Mouse (Mus musculus) heart, embryonic 16.5 days (tissue): ENCODE data around the gene Ubr4. TPM values are rescaled to one million over a fixed set of nuclear protein-coding genes. Genes with fewer than 3 reads are reported as not detected.
"Not testable (repeated sequence)": the region's sequence is repeated elsewhere in the genome, so short reads cannot be mapped to it uniquely, and the experiment has no call there.

Source experiments
- ATAC-seq: fragments of 200-750 bp; cut with Nextera tagmentation; replicated peaks from 2 replicates; pipeline ENCODE4 v1.8.0; 2017; ENCODE audit warnings: moderate number of reproducible peaks; ENCODE audit not compliant: insufficient read depth, low FRiP score; ENCODE audit errors: extremely low read depth
- H3K27ac ChIP-seq: fragments of 300-500 bp; sonication (generic); 2 replicates; pipeline ENCODE4 v1.5.1; 2014; ENCODE audit warnings: mild to moderate bottlenecking, low read length, control low read depth, moderate library complexity
- H3K27me3 ChIP-seq: fragments of 300-500 bp; sonication (generic); 2 replicates; pipeline ENCODE4 v1.6.1; 2014; ENCODE audit warnings: low read length, mixed read lengths; ENCODE audit not compliant: control insufficient read depth, insufficient read depth
- H3K36me3 ChIP-seq: fragments of 300-500 bp; sonication (generic); 2 replicates; pipeline ENCODE4 v1.6.1; 2014; ENCODE audit not compliant: control insufficient read depth, insufficient read depth
- H3K4me1 ChIP-seq: fragments of 300-500 bp; sonication (generic); 2 replicates; pipeline ENCODE4 v1.6.1; 2014; ENCODE audit warnings: low read length, mixed read lengths; ENCODE audit not compliant: control insufficient read depth, insufficient read depth
- H3K4me2 ChIP-seq: fragments of 300-500 bp; sonication (generic); 2 replicates; pipeline ENCODE4 v1.6.1; 2014; ENCODE audit warnings: low read depth, mild to moderate bottlenecking, control low read depth, low read length
- H3K4me3 ChIP-seq: fragments of 300-500 bp; sonication (generic); 2 replicates; pipeline ENCODE4 v1.5.1; 2014; ENCODE audit warnings: mild to moderate bottlenecking, control low read depth, low read length
- H3K9ac ChIP-seq: fragments of 300-500 bp; sonication (generic); 2 replicates; pipeline ENCODE4 v1.6.1; 2014; ENCODE audit warnings: low read length, control low read depth
- H3K9me3 ChIP-seq: fragments of 300-500 bp; sonication (generic); replicated peaks from 2 replicates; pipeline ENCODE4 v1.6.1; 2016; ENCODE audit warnings: low read length; ENCODE audit not compliant: control insufficient read depth
- WGBS: fragments of 180-500 bp; shearing (Covaris S2); extraction: QIAGEN DNeasy Blood & Tissue Kit; methylation state at CpG from one replicate; pipeline ENCODE4 v1.1.7; 2014; 5-methylcytosine and 5-hydroxymethylcytosine counted together
- polyA plus RNA-seq: library from polyadenylated mRNA; unstranded; fragments of >200 nt; fragmentation: Nextera tagmentation; extraction: Ambion mirVana; gene quantifications from 2 replicates; pipeline ENCODE4 v1.2.1, GENCODE M21; 2015

The Ubr4 gene
- polyA plus RNA-seq, 1 experiment from 2014 or later: 58.0 TPM

GRCm38 (mm10) chr4:139519221-139519620 lies 166.8 kb downstream of the Ubr4 start:
- Histone ChIP-seq H3K4me2 (no peak overlapping the region), H3K9me3 (no peaks in the 10 kb centered on the region), H3K36me3 (no peaks in the 10 kb centered on the region), H3K4me1 (no peaks in the 10 kb centered on the region), H3K4me3 (no peak overlapping the region), H3K9ac (no peak overlapping the region), H3K27ac (no peak overlapping the region), H3K27me3 (no peaks in the 10 kb centered on the region)
- no peak for ATAC-seq
- WGBS: 57% methylated on average over 6 of the region's 6 CpGs

DNA sequence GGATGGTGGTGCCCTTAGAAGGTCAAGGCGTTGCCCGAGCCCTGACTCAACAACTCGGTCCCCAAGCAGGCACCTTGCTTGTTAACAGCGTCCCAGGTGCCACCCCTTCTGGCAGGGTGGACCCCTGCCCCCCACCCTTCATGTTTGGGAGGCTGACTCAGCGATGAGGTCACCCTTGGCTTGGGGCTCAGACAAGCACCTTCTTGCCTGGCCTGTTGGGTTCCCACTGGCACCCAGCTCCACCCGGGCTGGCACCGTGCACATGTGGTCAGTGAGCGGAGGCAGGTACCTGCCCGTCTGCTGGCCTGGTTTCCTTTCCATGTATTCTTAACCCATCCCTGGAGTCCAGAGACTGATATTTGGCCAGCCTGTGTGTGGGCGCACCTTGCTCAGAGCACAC lies 169.5 kb downstream of the Ubr4 start:
- Histone ChIP-seq H3K36me3 (no peaks in the 10 kb centered on the region), H3K4me1 (no peaks in the 10 kb centered on the region), H3K4me3 (no peak overlapping the region), H3K27ac (no peak overlapping the region), H3K9ac (no peak overlapping the region), H3K9me3 (no peaks in the 10 kb centered on the region), H3K27me3 (no peaks in the 10 kb centered on the region), H3K4me2 (no peak overlapping the region)
- no peak for ATAC-seq
- 75% methylated on average over 10 of the region's 10 CpGs for WGBS

- H3K4me2 ChIP-seq: no peak overlapping the region
- H3K27me3 ChIP-seq: no peaks in the 10 kb centered on the region
- no peak overlapping the region for H3K4me3 ChIP-seq
- no peaks in the 10 kb centered on the region for H3K9me3 ChIP-seq
- WGBS: 70% methylated on average over 12 of the region's 12 CpGs
- no peak for ATAC-seq
- no peaks in the 10 kb centered on the region for H3K36me3 ChIP-seq
- H3K27ac ChIP-seq: no peak overlapping the region
- no peaks in the 10 kb centered on the region for H3K4me1 ChIP-seq
- no peak overlapping the region for H3K9ac ChIP-seq
These were observed 174.1 kb downstream of the Ubr4 start for GRCm38 (mm10) chr4:139526475-139526874.

DNA sequence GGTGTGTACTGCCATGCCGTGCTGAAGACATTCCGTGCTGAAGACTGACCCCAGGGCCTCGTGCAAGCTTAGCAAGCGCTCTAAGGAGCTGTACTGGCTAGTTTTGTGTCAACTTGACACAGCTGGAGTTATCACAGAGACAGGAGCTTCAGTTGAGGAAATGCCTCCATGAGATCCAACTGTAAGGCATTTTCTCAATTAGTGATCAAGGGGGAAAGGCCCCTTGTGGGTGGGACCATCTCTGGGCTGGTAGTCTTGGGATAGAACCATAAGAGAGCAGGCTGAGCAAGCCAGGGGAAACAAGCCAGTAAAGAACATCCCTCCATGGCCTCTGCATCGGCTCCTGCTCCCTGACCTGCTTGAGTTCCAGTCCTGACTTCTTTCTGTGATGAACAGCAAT lies 177.8 kb downstream of the Ubr4 start, which contains the start of gene Iffo2:
Gene Iffo2 (plus strand): TSS at position 301 of the 400 bp plus-strand sequence.
- not testable (repeated sequence) for ATAC-seq, H3K4me2 ChIP-seq, H3K4me3 ChIP-seq, H3K27ac ChIP-seq, H3K9ac ChIP-seq, H3K4me1 ChIP-seq, H3K36me3 ChIP-seq, H3K9me3 ChIP-seq, H3K27me3 ChIP-seq
- WGBS: 80% methylated on average over 5 of the region's 5 CpGs

- H3K9ac ChIP-seq: no peak overlapping the region
- 82% methylated on average over 10 of the region's 10 CpGs for WGBS
These were observed 179.7 kb downstream of the Ubr4 start for GRCm38 (mm10) chr4:139532081-139532480.

DNA sequence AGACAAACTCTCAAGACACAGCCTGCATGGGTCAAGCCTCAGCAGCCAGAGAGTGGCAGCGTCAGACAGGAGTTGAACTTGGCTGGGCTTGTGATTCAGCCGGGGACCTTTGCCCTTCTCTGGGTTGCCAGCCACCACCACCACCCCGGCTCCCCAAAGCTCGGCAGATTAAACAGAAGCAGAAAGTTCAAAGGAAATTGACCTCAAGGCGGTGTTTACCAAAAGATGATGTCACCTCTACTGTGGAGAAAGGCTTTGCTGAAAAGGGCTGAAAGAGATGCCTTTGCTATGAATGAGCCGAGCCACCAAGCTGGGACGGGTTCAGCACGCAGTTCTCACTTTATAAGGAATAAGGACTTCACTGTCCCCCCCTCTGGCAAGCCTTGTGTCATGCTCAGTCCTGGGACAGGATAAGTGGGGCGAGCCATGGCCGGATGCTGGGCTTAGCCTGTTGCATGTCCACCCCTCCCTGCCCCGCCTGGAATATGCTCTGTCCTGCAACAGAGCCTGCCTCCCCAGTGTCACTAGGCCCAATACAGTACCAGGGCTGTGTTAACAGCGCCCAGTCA lies 182.8 kb downstream of the Ubr4 start:
- H3K4me1 ChIP-seq: peaks cover 4% of the 10 kb centered on the region
- no peaks in the 10 kb centered on the region for H3K36me3 ChIP-seq
- no peaks in the 10 kb centered on the region for H3K27me3 ChIP-seq
- peaks cover 2% of the 10 kb centered on the region; the same call in 1 of the 2 replicates for H3K9me3 ChIP-seq
- no peak overlapping the region for H3K4me2 ChIP-seq
- H3K27ac ChIP-seq: peak overlapping the region; percentile 64
- peak; percentile 78 for ATAC-seq
- 37% methylated on average over 12 of the region's 12 CpGs for WGBS
- no peak overlapping the region for H3K4me3 ChIP-seq
- H3K9ac ChIP-seq: no peak overlapping the region

More at GRCm38 (mm10) chr4:139532081-139532480, 179.7 kb downstream of the Ubr4 start:
- H3K27ac ChIP-seq: no peak overlapping the region
- H3K4me1 ChIP-seq: peaks cover 4% of the 10 kb centered on the region
- H3K4me2 ChIP-seq: no peak overlapping the region
- ATAC-seq: no peak
- H3K4me3 ChIP-seq: no peak overlapping the region
- H3K9me3 ChIP-seq: no peaks in the 10 kb centered on the region
- H3K27me3 ChIP-seq: no peaks in the 10 kb centered on the region
- no peaks in the 10 kb centered on the region for H3K36me3 ChIP-seq

- Histone ChIP-seq H3K9me3 (peaks cover 2% of the 10 kb centered on the region; the same call in 1 of the 2 replicates), H3K4me3 (no peak overlapping the region), H3K27ac (peak overlapping the region; percentile 64), H3K9ac (0 out of 2 replicates have a peak overlapping the region, but pooled peaks have one; percentile 33), H3K27me3 (no peaks in the 10 kb centered on the region), H3K4me1 (peaks cover 4% of the 10 kb centered on the region), H3K36me3 (no peaks in the 10 kb centered on the region), H3K4me2 (no peak overlapping the region)
- 57% methylated on average over 7 of the region's 7 CpGs for WGBS
- ATAC-seq: no peak; the same call in 1 of the 2 replicates
These were observed 183.3 kb downstream of the Ubr4 start for GRCm38 (mm10) chr4:139535719-139536118.

- Histone ChIP-seq H3K9me3 (peaks cover 2% of the 10 kb centered on the region; the same call in 1 of the 2 replicates), H3K36me3 (no peaks in the 10 kb centered on the region), H3K27ac (no peak overlapping the region), H3K4me1 (peaks cover 4% of the 10 kb centered on the region), H3K4me2 (no peak overlapping the region), H3K9ac (no peak overlapping the region), H3K27me3 (no peaks in the 10 kb centered on the region), H3K4me3 (no peak overlapping the region)
- 81% methylated on average over 9 of the region's 9 CpGs for WGBS
- ATAC-seq: no peak
These were observed 184.3 kb downstream of the Ubr4 start for GRCm38 (mm10) chr4:139536706-139537105.
